Mouse (Mus musculus) small intestine, adult 2 months (tissue): ENCODE results near the gene Ppp1r14b.

ENCODE experiments used
- CTCF ChIP-seq: fragments of 200-500 bp; IDR thresholded peaks from 2 replicates; pipeline ENCODE4 v1.5.1; 2012; ENCODE audit warnings: low read depth, mild to moderate bottlenecking, control low read depth, inconsistent platforms, low read length, moderate library complexity, mixed read lengths; ENCODE audit not compliant: insufficient replicate concordance, insufficient read length; ENCODE audit errors: extremely low read depth
- POLR2A ChIP-seq: fragments of 200-500 bp; IDR thresholded peaks from 2 replicates; pipeline ENCODE4 v1.6.1; 2012; ENCODE audit warnings: low read depth, mild to moderate bottlenecking, control low read depth, inconsistent platforms, low read length, moderate library complexity

DNA sequence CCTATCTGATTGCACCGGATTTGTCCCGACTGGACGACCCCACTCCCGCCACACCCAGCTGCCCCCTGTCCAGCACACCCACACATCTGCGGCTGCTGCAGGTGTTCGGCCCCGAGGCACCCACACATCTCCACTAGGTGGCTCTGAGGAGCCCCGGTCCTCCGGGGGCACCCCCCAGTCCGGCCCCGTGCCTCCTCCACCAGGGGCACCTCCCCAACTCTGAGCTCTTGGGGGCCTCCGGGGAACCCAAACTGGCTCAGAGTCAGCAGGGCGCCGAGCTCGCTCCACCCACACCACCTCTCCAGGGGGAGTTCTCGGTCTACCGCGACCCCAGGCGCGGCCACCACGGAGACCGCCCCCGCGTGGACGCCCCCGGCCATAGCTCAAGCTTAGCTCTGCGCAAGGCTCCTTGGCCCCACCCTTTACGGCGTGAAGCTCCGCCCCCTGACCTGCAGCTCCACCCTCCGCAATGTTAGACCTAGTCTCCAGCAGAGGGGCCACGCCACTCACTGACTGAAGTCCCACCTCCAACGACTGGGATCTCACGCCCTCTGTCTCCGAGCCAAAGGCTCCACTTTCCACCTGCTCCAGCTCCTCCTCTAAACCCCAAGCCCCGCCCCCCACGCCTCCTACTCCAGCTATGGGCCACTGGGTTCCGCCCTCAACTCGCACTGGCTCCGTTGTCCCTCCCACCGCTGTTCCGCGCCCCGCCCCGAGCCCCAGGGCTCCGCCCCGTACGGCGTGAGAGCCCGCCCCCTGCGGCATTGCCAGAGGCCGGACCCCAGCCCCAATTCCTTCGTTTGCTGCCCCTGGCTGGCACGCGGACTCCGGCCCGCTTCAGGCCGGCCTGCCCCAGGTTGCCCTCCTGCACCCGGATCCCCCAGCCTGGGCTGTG, 5.0 kb downstream of the Ppp1r14b start:
- TF ChIP-seq CTCF (peak; percentile 89), POLR2A (no peak; the same call in 1 of the 2 replicates)
